Mouse (Mus musculus): ENCODE results near the gene Carm1.

The Carm1 gene

GRCm38 (mm10) chr9:21614864-21615616, 68.3 kb downstream of the Carm1 start:
- DNase-seq (ENCODE audit: low read depth, low spot score), result no peak

GRCm38 (mm10) chr9:21615617-21616231, 69.0 kb downstream of the Carm1 start, which contains the start of gene Smarca4:
Gene Smarca4, plus strand, starts transcription at chr9:21616169.
- peak; percentile 97 for DNase-seq (ENCODE audit: low read depth, low spot score)

GRCm38 (mm10) chr9:21616232-21616781, 69.6 kb downstream of the Carm1 start:
- peak; percentile 64 for DNase-seq (ENCODE audit: low read depth, low spot score)

GRCm38 (mm10) chr9:21617066-21617465, 70.4 kb downstream of the Carm1 start:
- DNase-seq (ENCODE audit: low read depth, low spot score), result peak; percentile 63

- no peak for DNase-seq (ENCODE audit: low read depth, low spot score)
Observed at GRCm38 (mm10) chr9:21620229-21620628, 73.5 kb downstream of the Carm1 start.

GRCm38 (mm10) chr9:21622676-21623075, 76.0 kb downstream of the Carm1 start:
- no peak for DNase-seq (ENCODE audit: low read depth, low spot score)

- DNase-seq (ENCODE audit: low read depth, low spot score), result no peak
Observed at GRCm38 (mm10) chr9:21625342-21626339, 78.9 kb downstream of the Carm1 start.

GRCm38 (mm10) chr9:21626571-21626970, 79.9 kb downstream of the Carm1 start:
- DNase-seq (ENCODE audit: low read depth, low spot score), result no peak

GRCm38 (mm10) chr9:21627145-21627795, 80.6 kb downstream of the Carm1 start:
- DNase-seq (ENCODE audit: low read depth, low spot score), result no peak

GRCm38 (mm10) chr9:21630673-21631072, 84.0 kb downstream of the Carm1 start:
- peak; percentile 71 for DNase-seq (ENCODE audit: low read depth, low spot score)

GRCm38 (mm10) chr9:21633106-21633505, 86.4 kb downstream of the Carm1 start:
- DNase-seq (ENCODE audit: low read depth, low spot score), result no peak

GRCm38 (mm10) chr9:21635639-21636038, 88.9 kb downstream of the Carm1 start:
- peak; percentile 40 for DNase-seq (ENCODE audit: low read depth, low spot score)

GRCm38 (mm10) chr9:21639031-21639430, 92.3 kb downstream of the Carm1 start:
- DNase-seq (ENCODE audit: low read depth, low spot score), result no peak
